Comparison of ENCODE assay signal across 14 mouse cellular contexts in the genomic region with DNA sequence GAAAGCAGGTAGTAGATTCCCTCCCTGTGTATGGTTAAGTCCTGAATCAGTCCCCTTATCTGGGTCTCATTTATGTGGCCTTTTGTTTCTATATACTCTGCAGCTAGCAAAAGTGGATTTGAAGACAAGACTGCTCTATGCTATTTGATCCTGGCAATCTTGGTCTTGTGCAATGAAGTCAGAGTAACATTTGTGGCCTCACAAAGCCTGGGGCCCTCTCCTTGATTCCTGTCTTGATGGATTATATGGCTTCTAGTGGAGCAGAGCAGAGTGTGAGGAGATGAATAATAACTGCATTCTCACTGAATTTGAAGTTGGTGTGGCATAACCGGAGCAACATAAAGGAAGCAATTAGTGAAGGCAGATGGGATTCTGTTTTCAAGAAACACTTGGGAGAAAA.
"Had no signal": no experiment of that assay in that cellular context is flagged by ENCODE, and none has a peak within 500 bp of the region (broad histone marks: within the 10 kb centered on the region; RNA-seq: fewer than 3 reads in every experiment).

No protein-coding gene starts in this region.

- H3K9me3 ChIP-seq: midbrain, embryonic 10.5 days; midbrain, embryonic 12.5 days; neural tube, embryonic 12.5 days had no signal

- ATAC-seq: midbrain, embryonic 16.5 days had no signal

- H3K27me3 ChIP-seq: midbrain, embryonic 12.5 days; neural tube, embryonic 12.5 days had no signal

- H3K4me1 ChIP-seq: midbrain, embryonic 12.5 days; neural tube, embryonic 12.5 days had no signal

- H3K9ac ChIP-seq: lung, embryonic 14.5 days; midbrain, embryonic 12.5 days; neural tube, embryonic 12.5 days had no signal

- H3K4me3 ChIP-seq: midbrain, embryonic 10.5 days; midbrain, embryonic 12.5 days; myocyte; neural tube, embryonic 12.5 days had no signal

- H3K27ac ChIP-seq: midbrain, embryonic 10.5 days; midbrain, embryonic 12.5 days; neural tube, embryonic 12.5 days had no signal

- DNase-seq: midbrain, embryonic 14.5 days; retina, postnatal 1 day; right cerebral cortex, postnatal 25 days; right cerebral cortex, postnatal 4 days; spleen, adult 18-20 months; thymus, adult 18-20 months; thymus, postnatal 14 days; thymus, postnatal 36 days had no signal

- H3K36me3 ChIP-seq: midbrain, embryonic 10.5 days; midbrain, embryonic 12.5 days; neural tube, embryonic 12.5 days had no signal

- H3K4me2 ChIP-seq: lung, embryonic 14.5 days; midbrain, embryonic 12.5 days; neural tube, embryonic 12.5 days had no signal
